In the genomic region with DNA sequence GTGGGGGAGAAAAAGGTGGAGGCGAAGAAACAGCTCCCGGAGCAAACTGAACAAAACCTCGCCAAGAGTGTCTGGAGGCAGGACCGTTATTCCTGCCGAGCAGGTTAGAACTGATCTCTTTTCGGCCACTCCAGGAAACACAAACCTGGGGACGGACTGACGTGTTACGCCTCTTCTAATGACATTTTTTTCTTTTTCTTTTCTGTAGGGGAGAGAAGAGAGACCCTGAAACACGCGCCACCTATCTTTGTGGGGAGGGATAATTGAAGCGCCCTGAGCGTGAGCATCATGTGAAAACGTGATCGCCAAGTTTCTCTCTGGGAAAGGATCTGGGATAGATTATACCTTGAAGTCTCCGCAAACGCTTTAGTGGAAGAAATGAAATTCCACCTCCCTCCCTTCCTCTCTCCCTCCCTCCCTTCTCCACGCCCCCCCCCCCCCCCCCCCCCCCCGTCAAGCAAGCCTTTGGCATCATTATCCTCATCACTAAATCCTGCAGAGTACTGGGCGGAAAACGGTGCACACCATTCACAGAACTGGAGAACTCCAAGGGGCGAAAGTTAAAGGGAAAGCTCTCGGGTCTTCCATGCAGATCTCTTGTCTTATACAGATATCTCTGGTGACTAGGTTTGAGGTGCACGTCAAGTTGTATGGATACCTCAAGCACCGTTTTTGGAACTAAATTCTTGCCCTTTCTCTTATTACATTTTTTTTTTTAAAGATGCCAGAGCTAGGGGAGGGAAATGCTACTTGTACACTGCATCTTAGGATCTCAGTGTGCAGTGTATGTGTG, we compare ENCODE assay signal across 8 mouse cellular contexts. TPM values are rescaled to one million over a fixed set of nuclear protein-coding genes. Genes with fewer than 3 reads are reported as not detected.
DNase-seq lines count a peak whose midpoint lies in the region; ATAC-seq lines count a peak whose summit lies in the region.

No protein-coding gene starts in this region.

- H3K9ac ChIP-seq in forebrain, embryonic 11.5 days (ENCODE audit: low read length): peak overlapping the region; percentile 99

- H3K36me3 ChIP-seq in forebrain, embryonic 11.5 days (ENCODE audit: control insufficient read depth, insufficient read depth, low read length): no peaks in the 10 kb centered on the region

- no peaks in the 10 kb centered on the region for H3K27me3 ChIP-seq in forebrain, embryonic 11.5 days (ENCODE audit: control insufficient read depth, insufficient read depth, low read length)

- ATAC-seq in forebrain, embryonic 11.5 days (replicated peaks; ENCODE audit: low FRiP score): no peak
- ATAC-seq in megakaryocyte, adult 5-6 weeks (ENCODE audit: poor library complexity, severe bottlenecking): peak; percentile 8; the same call in 1 of the 2 replicates

- WGBS in forebrain, embryonic 11.5 days: 2% methylated on average over 21 of the region's 25 CpGs

- peak overlapping the region; percentile 95 for H3K4me3 ChIP-seq in forebrain, embryonic 11.5 days (ENCODE audit: low read depth, low read length)

- peak overlapping the region; percentile 37; the same call in 1 of the 2 replicates for H3K27ac ChIP-seq in forebrain, embryonic 11.5 days (ENCODE audit: low read depth, low read length)

- peaks cover 5% of the 10 kb centered on the region; the same call in 1 of the 2 replicates for H3K4me1 ChIP-seq in forebrain, embryonic 11.5 days (replicated peaks; ENCODE audit: control insufficient read depth, insufficient read depth, low read length)

- intact Hi-C loops in left cerebral cortex, postnatal 25 days (cut with DNase I): loop anchor here (2.0 to 10.0 kb wide), 6 partner anchors 134 to 1326 kb away; a partner anchor contains a TSS

- DNase-seq in B cell, adult 2 months: peak; percentile 58 to 60
- DNase-seq in R1 (ENCODE audit: low read depth, low spot score): peak; percentile 24
- DNase-seq in forebrain, embryonic 11.5 days (ENCODE audit: low spot score): peak; percentile 65
- peak; percentile 62 for DNase-seq in heart, postnatal 4 days
- DNase-seq in left cerebral cortex, postnatal 25 days (ENCODE audit: low spot score in 2 of 2): peak; percentile 69 to 87
- DNase-seq in spleen, postnatal 10 days (ENCODE audit: low spot score in 2 of 2): peak; percentile 46 to 60
- DNase-seq in cerebellum, postnatal 36 days: no peak

- peak overlapping the region; percentile 55 for H3K4me2 ChIP-seq in forebrain, embryonic 11.5 days (ENCODE audit: low read depth, low read length, severe bottlenecking)

- H3K9me3 ChIP-seq in forebrain, embryonic 11.5 days (ENCODE audit: control insufficient read depth, low read length): no peaks in the 10 kb centered on the region

RNA-seq across cellular contexts. Expression of a gene that starts 4.1 kb away (rescaled TPM):
- polyA plus RNA-seq in forebrain, embryonic 11.5 days (2014; fragmentation: Nextera tagmentation; extraction: Ambion mirVana): 45.6 and 50.0 TPM in 2 replicates
- total RNA-seq in heart, postnatal 4 days (2021): 10 to 100 TPM; 59.7 to 66.5 TPM
- total RNA-seq in left cerebral cortex, postnatal 25 days (2021): 100 to 1,000 TPM; 184 TPM
- total RNA-seq in megakaryocyte, adult 5-6 weeks (2015): 288 and 305 TPM in 2 replicates
- 278 and 291 TPM in 2 replicates for total RNA-seq in megakaryocyte, adult 5-6 weeks (2017)

Comparison
In these comparisons a context has a peak if more than half of its experiments do, and no peak if none do; other contexts are left out.
1. DNase-seq: peak in B cell, adult 2 months (2 of 2), R1 (single experiment), forebrain, embryonic 11.5 days (single experiment), heart, postnatal 4 days (single experiment), left cerebral cortex, postnatal 25 days (2 of 2) and spleen, postnatal 10 days (2 of 2); none in cerebellum, postnatal 36 days (0 of 2).